Mouse (Mus musculus): ENCODE results near the gene Fbxo21.

GRCm38 (mm10) chr5:117954429-117954828 lies 22.1 kb upstream of the Fbxo21 start:
- TF ChIP-seq EP300 (IDR thresholded peaks at IDR 0.05; ENCODE audit: low read depth) (no peak), CTCF (IDR thresholded peaks at IDR 0.05; ENCODE audit: low read depth) (no peak)
